Comparison of ENCODE assay signal across 11 mouse cellular contexts in the genomic region with DNA sequence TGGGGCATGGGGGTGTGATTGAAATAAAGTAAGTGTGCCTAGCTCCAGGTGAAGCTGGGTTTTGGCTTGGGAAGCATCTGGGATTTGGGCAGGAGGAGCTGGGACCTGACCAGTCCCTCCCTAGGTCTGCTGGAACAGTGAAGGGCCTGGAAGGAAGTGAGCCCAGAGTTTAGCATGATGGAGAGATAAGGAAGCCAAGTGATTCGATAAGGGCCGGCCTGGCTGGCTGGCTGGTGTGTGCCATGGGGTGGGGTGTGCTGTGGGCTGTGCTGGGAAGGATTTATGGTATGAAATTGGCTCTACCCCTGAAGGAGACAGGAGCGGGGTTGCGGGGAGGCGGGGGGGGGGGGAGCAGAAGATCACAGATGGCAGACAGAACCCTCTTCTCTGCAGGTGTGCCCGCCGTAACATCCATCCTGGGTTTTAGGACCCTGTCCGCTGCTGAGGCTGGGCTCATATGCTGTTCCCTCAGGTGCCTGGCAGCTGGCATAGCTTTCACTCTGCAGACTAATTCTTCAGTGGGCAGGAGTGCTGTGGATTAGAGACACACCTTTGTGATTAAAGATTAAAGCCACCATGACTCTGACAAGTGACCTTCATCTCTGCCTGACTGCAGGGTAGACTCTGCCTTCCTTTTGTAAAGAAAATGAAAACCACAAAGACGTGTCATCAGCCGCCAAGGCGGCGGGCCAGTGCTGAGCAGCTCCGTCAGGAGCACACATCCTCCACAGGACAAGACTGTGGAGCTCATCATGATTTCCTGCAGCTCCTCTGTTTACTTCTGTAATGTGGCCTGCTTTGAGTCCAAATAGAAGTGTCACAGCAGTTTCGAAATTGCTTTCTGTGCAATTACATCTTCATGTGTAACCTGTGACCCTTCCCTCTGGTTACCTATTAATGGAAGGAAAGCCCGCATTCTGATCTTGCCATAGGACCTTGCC.
DNase-seq lines count a peak whose midpoint lies in the region; ATAC-seq and TF ChIP-seq lines count a peak whose summit lies in the region.
"Had no signal": no experiment of that assay in that cellular context is flagged by ENCODE, and none has a peak within 500 bp of the region (broad histone marks: within the 10 kb centered on the region; RNA-seq: fewer than 3 reads in every experiment).

No protein-coding gene starts in this region.

- no peak overlapping the region for H3K4me3 ChIP-seq in hindbrain, embryonic 15.5 days
- no peak overlapping the region for H3K4me3 ChIP-seq in hindbrain, embryonic 10.5 days
- H3K4me3 ChIP-seq in ES-Bruce4 (ENCODE audit: low read depth, low read length) (no peak overlapping the region), myocyte (no peak overlapping the region)
- no peak overlapping the region for H3K4me3 ChIP-seq in intestine, embryonic 14.5 days (ENCODE audit: low read depth, low read length)
- H3K4me3 ChIP-seq: midbrain, embryonic 12.5 days had no signal

- TF ChIP-seq POLR2A in ES-Bruce4 (IDR thresholded peaks at IDR 0.05; ENCODE audit: insufficient read depth, low read length), result no peak
- TF ChIP-seq POLR2A in myocyte (IDR thresholded peaks at IDR 0.05; ENCODE audit: insufficient read length, low read depth), result no peak

- H3ac ChIP-seq in myocyte (ENCODE audit: control insufficient read depth, insufficient read length), result no peak overlapping the region

- no peak overlapping the region for H3K4me2 ChIP-seq in hindbrain, embryonic 15.5 days
- no peak overlapping the region for H3K4me2 ChIP-seq in intestine, embryonic 14.5 days (ENCODE audit: low read length)
- H3K4me2 ChIP-seq in myocyte (ENCODE audit: low read depth), result peak overlapping the region; percentile 72
- H3K4me2 ChIP-seq: midbrain, embryonic 12.5 days had no signal

- H3K9ac ChIP-seq in hindbrain, embryonic 15.5 days, result no peak overlapping the region
- H3K9ac ChIP-seq in ES-Bruce4 (ENCODE audit: low read depth, poor library complexity, severe bottlenecking), result no peak overlapping the region
- no peak overlapping the region for H3K9ac ChIP-seq in intestine, embryonic 14.5 days (ENCODE audit: low read length)
- H3K9ac ChIP-seq: midbrain, embryonic 12.5 days had no signal

- no peaks in the 10 kb centered on the region for H3K36me3 ChIP-seq in hindbrain, embryonic 15.5 days
- H3K36me3 ChIP-seq in hindbrain, embryonic 10.5 days, result no peaks in the 10 kb centered on the region
- H3K36me3 ChIP-seq in ES-Bruce4 (ENCODE audit: control insufficient read depth, insufficient read depth, low read length, poor library complexity, severe bottlenecking) (no peaks in the 10 kb centered on the region), myocyte (ENCODE audit: control insufficient read depth, insufficient read depth) (no peaks in the 10 kb centered on the region)
- H3K36me3 ChIP-seq in intestine, embryonic 14.5 days (ENCODE audit: control insufficient read depth, insufficient read depth, low read length), result no peaks in the 10 kb centered on the region
- H3K36me3 ChIP-seq: midbrain, embryonic 12.5 days had no signal

- no peak for TF ChIP-seq EP300 in ES-Bruce4 (IDR thresholded peaks at IDR 0.05; ENCODE audit: insufficient read depth, low read depth, low read length)

- peaks cover 95% of the 10 kb centered on the region for H3K79me2 ChIP-seq in myocyte (ENCODE audit: control insufficient read depth, insufficient read depth)

- no peak for DNase-seq in hindbrain, embryonic 10.5 days (ENCODE audit: low spot score)
- no peak for DNase-seq in intestine, embryonic 14.5 days (ENCODE audit: low spot score)
- no peak for DNase-seq in adrenal gland, adult 2 months
- DNase-seq in heart, postnatal 14 days, result no peak
- DNase-seq in frontal cortex, postnatal 36 days (ENCODE audit: low spot score in 2 of 2), result no peak
- DNase-seq: embryo, embryonic 11 days; heart, postnatal 36 days had no signal

- intact Hi-C loops in heart, postnatal 14 days (cut with DNase I), result no loop called here

- no peak for TF ChIP-seq CTCF in ES-Bruce4 (IDR thresholded peaks at IDR 0.05; ENCODE audit: low read depth, low read length)

- H3K27ac ChIP-seq in hindbrain, embryonic 15.5 days (replicated peaks), result no peak overlapping the region
- H3K27ac ChIP-seq in hindbrain, embryonic 10.5 days, result no peak overlapping the region
- H3K27ac ChIP-seq in ES-Bruce4 (ENCODE audit: insufficient read depth, low read length), result 0 out of 2 replicates have a peak overlapping the region, but pooled peaks have one; percentile 16
- peak overlapping the region; percentile 27; the same call in 1 of the 2 replicates for H3K27ac ChIP-seq in intestine, embryonic 14.5 days (ENCODE audit: low read depth)
- H3K27ac ChIP-seq: midbrain, embryonic 12.5 days had no signal

- 0 out of 2 replicates have a peak, but pooled peaks have one; percentile 25 for ATAC-seq in hindbrain, embryonic 15.5 days (ENCODE audit: low FRiP score, low read depth)
- 0 out of 2 replicates have a peak, but pooled peaks have one; percentile 28 for ATAC-seq in intestine, embryonic 14.5 days (replicated peaks; ENCODE audit: low FRiP score, low TSS enrichment, low read depth)

- H3K27me3 ChIP-seq in hindbrain, embryonic 15.5 days, result no peaks in the 10 kb centered on the region
- no peaks in the 10 kb centered on the region for H3K27me3 ChIP-seq in hindbrain, embryonic 10.5 days (ENCODE audit: insufficient read depth, poor library complexity, severe bottlenecking)
- H3K27me3 ChIP-seq in ES-Bruce4 (ENCODE audit: control insufficient read depth, insufficient read depth, low read length, poor library complexity, severe bottlenecking) (no peaks in the 10 kb centered on the region), myocyte (ENCODE audit: control insufficient read depth, insufficient read depth, insufficient read length) (no peaks in the 10 kb centered on the region)
- no peaks in the 10 kb centered on the region for H3K27me3 ChIP-seq in intestine, embryonic 14.5 days (replicated peaks; ENCODE audit: control insufficient read depth, insufficient read depth, low read length)
- H3K27me3 ChIP-seq: midbrain, embryonic 12.5 days had no signal

- H3K9me3 ChIP-seq in hindbrain, embryonic 15.5 days, result no peaks in the 10 kb centered on the region
- H3K9me3 ChIP-seq in hindbrain, embryonic 10.5 days, result no peaks in the 10 kb centered on the region
- no peaks in the 10 kb centered on the region for H3K9me3 ChIP-seq in ES-Bruce4 (replicated peaks; ENCODE audit: control insufficient read depth, insufficient read depth, low read length, poor library complexity, severe bottlenecking)
- no peaks in the 10 kb centered on the region for H3K9me3 ChIP-seq in intestine, embryonic 14.5 days (ENCODE audit: control insufficient read depth, low read length)
- H3K9me3 ChIP-seq: midbrain, embryonic 12.5 days had no signal

- 61% methylated on average over 15 of the region's 15 CpGs for WGBS in hindbrain, embryonic 15.5 days
- WGBS in hindbrain, embryonic 10.5 days, result 85% methylated on average over 14 of the region's 15 CpGs
- 33% methylated on average over 12 of the region's 15 CpGs for WGBS in intestine, embryonic 14.5 days

- H3K4me1 ChIP-seq in hindbrain, embryonic 15.5 days (replicated peaks), result peaks cover 24% of the 10 kb centered on the region
- peaks cover 36% of the 10 kb centered on the region for H3K4me1 ChIP-seq in hindbrain, embryonic 10.5 days (replicated peaks)
- H3K4me1 ChIP-seq in ES-Bruce4 (ENCODE audit: control insufficient read depth, insufficient read depth, low read length), result peaks cover 7% of the 10 kb centered on the region
- peaks cover 54% of the 10 kb centered on the region for H3K4me1 ChIP-seq in intestine, embryonic 14.5 days (replicated peaks; ENCODE audit: control insufficient read depth, insufficient read depth, low read length)

TF ChIP-seq in myocyte, 11 proteins besides CTCF, POLR2A, EP300 and RAD21:
- TF ChIP-seq POLR2AphosphoS2 (IDR thresholded peaks at IDR 0.05; ENCODE audit: insufficient read length, low read depth) (no peak), MYOD1 (IDR thresholded peaks at IDR 0.05; ENCODE audit: control insufficient read depth in 1 of 3, insufficient read length in 2 of 3, low read depth in 2 of 3) (no peak), MAX (IDR thresholded peaks at IDR 0.05; ENCODE audit: low read depth) (no peak), TCF12 (IDR thresholded peaks at IDR 0.05; ENCODE audit: insufficient read depth, poor library complexity, severe bottlenecking) (no peak), CEBPB (IDR thresholded peaks at IDR 0.05; ENCODE audit: insufficient read depth, poor library complexity, severe bottlenecking) (no peak), SRF (IDR thresholded peaks at IDR 0.05; ENCODE audit: control insufficient read depth, insufficient read length, low read depth) (no peak), E2F4 (IDR thresholded peaks at IDR 0.05; ENCODE audit: insufficient read depth) (no peak), USF1 (IDR thresholded peaks at IDR 0.05; ENCODE audit: low read depth) (no peak), REST (IDR thresholded peaks at IDR 0.05; ENCODE audit: insufficient read depth, insufficient read length) (no peak), TCF3 (IDR thresholded peaks at IDR 0.05; ENCODE audit: insufficient read length, low read depth) (no peak), MYOG (IDR thresholded peaks at IDR 0.05; ENCODE audit: control insufficient read depth in 1 of 3, insufficient read depth in 1 of 3, insufficient read length in 2 of 3, low read depth in 2 of 3) (no peak)

Comparison
In these comparisons a context has a peak if more than half of its experiments do, and no peak if none do; other contexts are left out.
1. H3K27ac ChIP-seq: peak in ES-Bruce4 (single experiment) and intestine, embryonic 14.5 days (single experiment); none in hindbrain, embryonic 15.5 days (single experiment) and hindbrain, embryonic 10.5 days (single experiment).